Mouse (Mus musculus) testis, postnatal 14 days (tissue): Measurements from ENCODE around the gene Ccdc40.

Experiments
- DNase-seq: peaks from one replicate; pipeline ENCODE4 v3.0.0; 2021; ENCODE audit warnings: low spot score

Ccdc40 gene

GRCm38 (mm10) chr11:119208870-119209370 is 19.5 kb upstream of the Ccdc40 start:
- no peak for DNase-seq

- no peak for DNase-seq
These were observed 18.9 kb upstream of the Ccdc40 start for GRCm38 (mm10) chr11:119209371-119210025.

- no peak for DNase-seq
These were observed 17.9 kb upstream of the Ccdc40 start for GRCm38 (mm10) chr11:119210321-119211100.

GRCm38 (mm10) chr11:119211604-119212309 is 16.6 kb upstream of the Ccdc40 start:
- no peak for DNase-seq

GRCm38 (mm10) chr11:119213166-119213885 is 15.0 kb upstream of the Ccdc40 start:
- no peak for DNase-seq

GRCm38 (mm10) chr11:119215038-119215904 is 13.1 kb upstream of the Ccdc40 start:
- no peak for DNase-seq

- no peak for DNase-seq
These were observed 12.4 kb upstream of the Ccdc40 start for GRCm38 (mm10) chr11:119215905-119216507.

- no peak for DNase-seq
These were observed 10.5 kb upstream of the Ccdc40 start for GRCm38 (mm10) chr11:119217861-119218260.

- no peak for DNase-seq
These were observed 8.4 kb upstream of the Ccdc40 start for GRCm38 (mm10) chr11:119219816-119220465.

GRCm38 (mm10) chr11:119221812-119222510 is 6.4 kb upstream of the Ccdc40 start:
- no peak for DNase-seq

- DNase-seq: no peak
These were observed 5.1 kb upstream of the Ccdc40 start for GRCm38 (mm10) chr11:119223124-119223890.

GRCm38 (mm10) chr11:119224926-119225325 is 3.4 kb upstream of the Ccdc40 start:
- DNase-seq: no peak

GRCm38 (mm10) chr11:119225634-119226033 is 2.7 kb upstream of the Ccdc40 start:
- DNase-seq: no peak

- DNase-seq: no peak
These were observed 781 bp upstream of the Ccdc40 start for GRCm38 (mm10) chr11:119227591-119227990.

GRCm38 (mm10) chr11:119228846-119229626 is 664 bp downstream of the Ccdc40 start:
- DNase-seq: peak; percentile 79

- no peak for DNase-seq
These were observed 6.4 kb downstream of the Ccdc40 start for GRCm38 (mm10) chr11:119234770-119235169.

GRCm38 (mm10) chr11:119235596-119235995 is 7.2 kb downstream of the Ccdc40 start:
- DNase-seq: peak; percentile 73

GRCm38 (mm10) chr11:119236354-119236753 is 8.0 kb downstream of the Ccdc40 start:
- no peak for DNase-seq
